Mouse (Mus musculus): ENCODE data around the gene Smpdl3b. TPM values are rescaled to one million over a fixed set of nuclear protein-coding genes. Genes with fewer than 3 reads are reported as not detected.

Smpdl3b gene
- 4.0 and 5.0 TPM in 2 replicates for polyA plus RNA-seq (2012; rRNA removed; ENCODE audit: low replicate concordance)

DNA sequence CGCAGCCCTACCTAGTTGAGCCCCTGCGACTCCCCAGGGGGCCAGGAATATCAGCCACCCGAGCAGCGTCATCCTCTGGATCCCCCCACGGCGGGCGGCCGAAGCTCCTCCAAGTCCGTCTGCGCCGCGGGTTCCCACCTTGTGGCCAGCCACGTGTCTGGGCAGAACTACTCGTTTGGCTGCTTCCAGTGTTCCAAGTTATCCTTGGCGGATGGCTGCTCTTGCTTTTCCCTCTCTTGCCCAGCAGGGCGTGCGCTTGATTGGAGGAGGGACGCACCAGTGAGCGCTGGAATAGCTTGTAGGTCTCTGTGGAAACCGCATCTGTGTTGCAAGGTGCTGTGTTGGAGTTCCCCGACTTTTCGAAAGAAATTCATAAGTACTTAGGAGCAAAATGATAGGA lies at the start of gene Smpdl3b:
TSS of gene Smpdl3b (minus strand) at position 279 of the 400 bp plus-strand sequence.

GRCm38 (mm10) chr4:132796196-132796886 lies 39.3 kb upstream of the Smpdl3b start, which contains the start of gene Themis2:
TSS of gene Themis2 (minus strand) at chr4:132796387.

DNA sequence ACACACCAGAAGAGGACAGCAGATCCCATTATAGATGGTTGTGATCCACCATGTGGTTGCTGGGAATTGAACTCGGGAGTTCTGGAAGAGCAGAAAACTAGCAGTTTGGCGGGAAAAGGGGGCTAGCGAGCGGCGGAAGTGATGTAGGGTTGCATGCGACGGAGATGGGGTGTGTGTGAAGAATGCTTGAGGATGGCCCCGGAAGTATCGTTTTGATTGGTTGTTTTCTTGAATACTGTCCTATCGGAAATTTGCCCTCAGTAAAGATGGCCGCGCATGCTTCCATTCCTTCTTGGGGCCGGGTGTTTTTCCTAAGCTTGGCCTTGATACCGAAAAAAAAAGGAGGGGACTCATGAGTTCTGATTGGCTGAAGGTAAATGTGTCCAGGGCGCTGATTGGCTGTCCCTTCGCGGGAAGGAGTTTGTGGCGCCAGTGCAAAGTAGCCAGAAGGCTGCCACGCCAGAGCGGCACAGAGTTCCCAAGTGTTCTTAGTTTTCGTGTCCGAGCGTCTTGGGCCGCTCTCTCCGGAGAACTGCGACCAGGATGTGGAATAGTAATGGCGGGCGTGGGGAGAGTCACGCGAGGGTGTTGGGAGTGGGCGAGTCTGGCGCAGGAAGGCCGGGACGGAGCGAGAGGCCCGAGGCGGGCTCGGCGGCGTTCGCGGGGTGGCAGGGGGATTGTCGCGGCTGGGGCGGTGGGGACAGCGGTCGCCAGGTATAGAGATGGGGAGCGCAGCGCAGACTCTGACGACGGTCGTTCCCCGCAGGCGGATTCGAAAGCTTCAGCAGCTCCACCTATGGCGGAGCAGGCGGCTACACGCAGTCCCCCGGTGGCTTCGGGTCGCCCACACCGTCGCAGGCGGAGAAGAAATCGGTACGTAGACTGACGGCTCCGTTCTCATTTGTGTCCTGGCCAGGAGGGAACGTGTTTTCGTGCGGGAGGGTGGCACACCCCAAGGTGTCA lies 11.1 kb upstream of the Smpdl3b start, which contains the start of gene Rpa2:
TSS of gene Rpa2 (plus strand) at position 419 of the 963 bp plus-strand sequence.

DNA sequence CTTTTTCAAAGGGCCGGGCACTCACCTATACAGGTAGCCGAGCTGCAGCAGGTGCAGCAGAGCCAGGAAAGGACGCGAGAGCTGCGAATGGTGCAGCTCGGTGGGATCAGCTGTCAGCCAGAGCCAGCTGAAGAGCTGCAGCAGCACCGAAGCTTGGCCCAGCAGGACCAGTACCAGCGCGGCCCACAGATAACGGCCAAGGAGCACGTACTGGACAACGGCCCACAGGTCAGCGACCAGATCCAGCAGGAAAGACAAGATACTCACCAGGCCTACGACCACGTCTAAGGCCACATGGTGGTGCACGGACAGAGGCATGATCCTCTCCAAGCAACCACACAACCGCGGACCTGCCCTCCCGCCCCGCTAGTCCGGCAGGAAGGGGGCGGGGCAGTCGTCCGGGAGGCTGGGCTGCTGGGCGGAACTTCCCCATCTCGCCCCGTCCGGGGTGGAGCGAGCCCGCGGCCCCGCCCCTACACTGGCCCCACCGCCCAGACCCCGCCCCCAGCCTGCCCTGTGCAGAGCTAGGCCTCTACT lies 24.8 kb downstream of the Smpdl3b start, which contains the start of gene Xkr8:
TSS of gene Xkr8 (minus strand) at position 399 of the 537 bp plus-strand sequence.

Other genes starting within 250 kb of the Smpdl3b start
- 10.1 and 11.3 TPM in 2 replicates for gene Sesn2, start 246.8 kb downstream of the Smpdl3b start, polyA plus RNA-seq (2012; rRNA removed; ENCODE audit: low replicate concordance)
- gene Atpif1, start 223.6 kb downstream of the Smpdl3b start, polyA plus RNA-seq (2012; rRNA removed; ENCODE audit: low replicate concordance), result 45.7 and 46.9 TPM in 2 replicates
- 15.3 and 29.4 TPM in 2 replicates for gene Dnajc8, start 221.7 kb downstream of the Smpdl3b start, polyA plus RNA-seq (2012; rRNA removed; ENCODE audit: low replicate concordance)
- gene Ptafr, start 193.2 kb downstream of the Smpdl3b start, polyA plus RNA-seq (2012; rRNA removed; ENCODE audit: low replicate concordance), result 23.8 and 35.8 TPM in 2 replicates
- gene Eya3, start 118.3 kb downstream of the Smpdl3b start, polyA plus RNA-seq (2012; rRNA removed; ENCODE audit: low replicate concordance), result 19.6 and 44.2 TPM in 2 replicates
- 8.1 and 8.8 TPM in 2 replicates for gene Xkr8, start 24.7 kb downstream of the Smpdl3b start, polyA plus RNA-seq (2012; rRNA removed; ENCODE audit: low replicate concordance)
- 11.9 and 12.8 TPM in 2 replicates for gene Rpa2, start 11.1 kb upstream of the Smpdl3b start, polyA plus RNA-seq (2012; rRNA removed; ENCODE audit: low replicate concordance)
- 25.2 and 27.1 TPM in 2 replicates for gene Themis2, start 39.1 kb upstream of the Smpdl3b start, polyA plus RNA-seq (2012; rRNA removed; ENCODE audit: low replicate concordance)
- gene Ppp1r8, start 85.9 kb upstream of the Smpdl3b start, polyA plus RNA-seq (2012; rRNA removed; ENCODE audit: low replicate concordance), result 22.5 and 31.9 TPM in 2 replicates
- 13.1 and 22.5 TPM in 2 replicates for gene Stx12, start 127.3 kb upstream of the Smpdl3b start, polyA plus RNA-seq (2012; rRNA removed; ENCODE audit: low replicate concordance)
- gene Fam76a, start 165.3 kb upstream of the Smpdl3b start, polyA plus RNA-seq (2012; rRNA removed; ENCODE audit: low replicate concordance), result 12.4 and 12.9 TPM in 2 replicates
- 8.5 and 9.4 TPM in 2 replicates for gene Fgr, start 216.8 kb upstream of the Smpdl3b start, polyA plus RNA-seq (2012; rRNA removed; ENCODE audit: low replicate concordance)

Measured in mammary gland, adult 2 months (tissue).